Mouse (Mus musculus): ENCODE data around the gene Ankrd37. TPM values are rescaled to one million over a fixed set of nuclear protein-coding genes. Genes with fewer than 3 reads are reported as not detected.

Ankrd37 gene
- 39.4 and 49.1 TPM in 2 replicates for total RNA-seq (2014; fragmentation: Nextera tagmentation)
- 90.4 and 110 TPM in 2 replicates for total RNA-seq (2017)
- 11.9 and 15.2 TPM in 2 replicates for polyA plus RNA-seq (2012)

DNA sequence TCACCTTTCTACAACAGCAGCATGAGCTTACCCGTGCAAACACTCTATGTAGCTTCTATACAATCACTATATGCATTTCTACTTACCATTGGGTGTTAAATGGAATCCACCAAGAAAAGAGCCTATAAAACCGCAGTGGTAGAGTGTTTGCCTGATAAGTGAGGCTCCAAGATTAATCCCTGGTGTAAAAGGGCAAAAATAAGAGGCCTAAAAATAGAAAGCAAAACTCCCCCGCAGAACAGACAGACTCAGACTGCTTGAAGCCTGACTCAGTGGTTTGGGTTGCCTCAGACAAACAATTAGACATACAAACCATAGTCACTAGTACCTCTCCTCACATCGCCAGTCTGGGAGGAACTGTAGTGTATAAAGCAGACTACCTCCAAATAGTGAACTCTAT, at the start of gene Ankrd37:
Gene Ankrd37 (minus strand): TSS at position 112 of the 400 bp plus-strand sequence.
- peaks cover under 1% of the 10 kb centered on the region; the same call in 1 of the 2 replicates for H3K27me3 ChIP-seq (ENCODE audit: insufficient read depth, low read length)
- no peaks in the 10 kb centered on the region; the same call in 1 of the 2 replicates for H3K9me3 ChIP-seq (replicated peaks)
- no peaks in the 10 kb centered on the region for H3K36me3 ChIP-seq (replicated peaks)
- no peak for DNase-seq (ENCODE audit: low spot score)
- TF ChIP-seq TAL1 (conservative IDR thresholded peaks at IDR 0.05; ENCODE audit: low read depth, low read length) (no peak), GATA2 (IDR thresholded peaks at IDR 0.05; ENCODE audit: borderline replicate concordance, low read depth, low read length) (no peak), GATA1 (IDR thresholded peaks at IDR 0.05; ENCODE audit: borderline replicate concordance, low read length) (no peak), CTCF (IDR thresholded peaks at IDR 0.05; ENCODE audit: low read depth, low read length) (no peak), POLR2AphosphoS5 (IDR thresholded peaks at IDR 0.05; ENCODE audit: insufficient replicate concordance, low read depth, low read length) (no peak)
- ATAC-seq (ENCODE audit: extremely low read depth, insufficient number of reproducible peaks, low FRiP score, poor library complexity, severe bottlenecking) = no peak; the same call in 1 of the 2 replicates
- H3K4me1 ChIP-seq (ENCODE audit: insufficient read depth, low read depth, low read length) = peaks cover 35% of the 10 kb centered on the region
- no peak within 1 kb of the TSS; the same call in 1 of the 2 replicates for H3K4me3 ChIP-seq (ENCODE audit: low read depth, low read length)

DNA sequence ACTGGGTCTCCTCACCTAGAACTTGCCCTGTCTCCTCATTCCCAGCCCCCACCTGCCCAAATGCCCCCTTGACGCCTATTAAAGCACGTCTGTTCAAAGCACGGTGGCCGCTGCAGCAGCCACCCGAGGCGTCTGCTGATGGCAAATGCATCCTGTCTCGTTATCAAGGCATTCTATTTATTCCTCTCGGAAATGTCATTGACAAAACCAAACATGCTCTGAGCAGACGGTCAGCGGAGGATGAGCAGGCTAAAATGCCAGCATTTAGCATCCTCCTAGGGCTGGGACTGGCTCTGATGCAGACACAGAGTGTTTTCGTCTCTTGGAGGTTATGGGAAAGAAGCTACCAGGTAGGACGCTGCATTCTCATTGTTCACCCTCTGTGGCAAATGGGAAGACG, 34.8 kb upstream of the Ankrd37 start:
- peaks cover 86% of the 10 kb centered on the region for H3K36me3 ChIP-seq (replicated peaks)

DNA sequence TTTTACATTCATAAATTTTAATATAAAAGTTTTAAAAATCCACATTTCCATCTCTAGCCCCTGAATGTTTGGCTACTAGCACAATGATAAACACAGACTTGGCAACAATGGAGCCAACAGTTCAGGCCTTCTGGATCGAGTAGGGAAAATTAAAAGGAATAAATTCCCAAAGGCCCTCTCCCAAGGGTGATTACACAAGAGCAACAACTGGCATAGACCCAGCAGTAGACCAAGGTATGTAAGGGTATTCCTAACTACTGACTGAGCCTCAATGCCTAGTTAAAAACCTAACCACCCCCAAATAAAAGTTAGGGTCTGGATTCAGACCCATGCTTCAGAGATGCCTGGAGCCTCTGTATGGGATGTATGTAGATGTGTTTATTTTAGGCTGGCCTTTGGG, 34.2 kb upstream of the Ankrd37 start:
- Histone ChIP-seq H3K9me3 (replicated peaks) (no peaks in the 10 kb centered on the region), H3K36me3 (replicated peaks) (peaks cover 86% of the 10 kb centered on the region), H3K4me3 (ENCODE audit: low read depth, low read length) (no peak overlapping the region), H3K27me3 (ENCODE audit: insufficient read depth, low read length) (no peaks in the 10 kb centered on the region), H3K4me1 (ENCODE audit: insufficient read depth, low read depth, low read length) (no peaks in the 10 kb centered on the region)
- ATAC-seq (ENCODE audit: extremely low read depth, insufficient number of reproducible peaks, low FRiP score, poor library complexity, severe bottlenecking) (no peak), DNase-seq (ENCODE audit: low spot score) (no peak)
- TF ChIP-seq TAL1 (conservative IDR thresholded peaks at IDR 0.05; ENCODE audit: low read depth, low read length) (no peak), GATA2 (IDR thresholded peaks at IDR 0.05; ENCODE audit: borderline replicate concordance, low read depth, low read length) (no peak), GATA1 (IDR thresholded peaks at IDR 0.05; ENCODE audit: borderline replicate concordance, low read length) (no peak), POLR2AphosphoS5 (IDR thresholded peaks at IDR 0.05; ENCODE audit: insufficient replicate concordance, low read depth, low read length) (no peak), CTCF (IDR thresholded peaks at IDR 0.05; ENCODE audit: low read depth, low read length) (no peak)

More for the DNA sequence above, 34.8 kb upstream of the Ankrd37 start:
- Histone ChIP-seq H3K4me3 (ENCODE audit: low read depth, low read length) (no peak overlapping the region), H3K9me3 (replicated peaks) (no peaks in the 10 kb centered on the region), H3K4me1 (ENCODE audit: insufficient read depth, low read depth, low read length) (no peaks in the 10 kb centered on the region), H3K27me3 (ENCODE audit: insufficient read depth, low read length) (no peaks in the 10 kb centered on the region)
- no peak for TF ChIP-seq GATA2 (IDR thresholded peaks at IDR 0.05; ENCODE audit: borderline replicate concordance, low read depth, low read length)
- no peak for TF ChIP-seq POLR2AphosphoS5 (IDR thresholded peaks at IDR 0.05; ENCODE audit: insufficient replicate concordance, low read depth, low read length)
- TF ChIP-seq TAL1 (conservative IDR thresholded peaks at IDR 0.05; ENCODE audit: low read depth, low read length) = no peak
- TF ChIP-seq CTCF (IDR thresholded peaks at IDR 0.05; ENCODE audit: low read depth, low read length) = no peak
- TF ChIP-seq GATA1 (IDR thresholded peaks at IDR 0.05; ENCODE audit: borderline replicate concordance, low read length) = no peak
- ATAC-seq (ENCODE audit: extremely low read depth, insufficient number of reproducible peaks, low FRiP score, poor library complexity, severe bottlenecking) (no peak), DNase-seq (ENCODE audit: low spot score) (no peak)

DNA sequence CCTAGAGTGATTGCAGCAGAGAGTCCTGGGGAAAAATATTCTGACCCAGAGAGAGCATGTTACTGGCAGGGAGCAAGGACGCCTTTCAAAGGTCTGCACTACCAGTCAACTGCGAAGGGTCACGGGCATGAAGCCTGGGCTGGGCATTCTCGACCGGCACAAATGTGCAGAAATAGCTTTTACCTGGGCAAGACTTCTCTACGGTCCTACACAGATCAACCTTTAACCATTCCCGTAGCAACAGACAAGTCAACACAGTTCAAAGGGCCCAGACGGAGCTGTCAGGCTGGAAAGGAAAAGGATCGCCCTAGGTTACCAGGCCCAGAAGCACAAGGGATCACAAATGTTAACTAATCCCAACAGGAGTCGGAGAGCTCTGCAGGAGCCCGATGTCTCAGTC, 30.7 kb upstream of the Ankrd37 start:
- H3K36me3 ChIP-seq (replicated peaks) = peaks cover 83% of the 10 kb centered on the region
- TF ChIP-seq POLR2AphosphoS5 (IDR thresholded peaks at IDR 0.05; ENCODE audit: insufficient replicate concordance, low read depth, low read length) = no peak
- no peaks in the 10 kb centered on the region for H3K9me3 ChIP-seq (replicated peaks)

DNA sequence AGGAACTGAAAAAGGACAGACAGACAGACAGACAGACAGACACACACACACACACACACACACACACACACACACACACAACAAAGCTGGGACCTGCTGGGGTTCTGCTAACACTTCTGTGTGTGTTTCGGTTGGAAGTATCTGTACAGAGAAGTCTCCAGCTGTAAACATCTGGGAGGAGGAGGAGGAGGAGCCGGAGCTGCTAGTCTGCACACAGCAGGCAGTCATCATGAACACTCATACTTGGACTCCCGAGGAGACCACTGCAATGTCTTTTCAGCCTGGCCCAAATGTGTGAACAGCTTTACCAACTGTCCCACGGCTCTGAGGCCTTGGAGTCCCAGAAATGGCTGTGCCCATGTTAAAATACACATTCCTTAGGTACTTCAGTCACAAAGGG, 18.9 kb upstream of the Ankrd37 start:
- Histone ChIP-seq H3K4me3 (ENCODE audit: low read depth, low read length) (no peak overlapping the region), H3K27me3 (ENCODE audit: insufficient read depth, low read length) (no peaks in the 10 kb centered on the region), H3K36me3 (replicated peaks) (peaks cover 35% of the 10 kb centered on the region), H3K4me1 (ENCODE audit: insufficient read depth, low read depth, low read length) (no peaks in the 10 kb centered on the region), H3K9me3 (replicated peaks) (no peaks in the 10 kb centered on the region)
- TF ChIP-seq GATA1 (IDR thresholded peaks at IDR 0.05; ENCODE audit: borderline replicate concordance, low read length) (no peak), GATA2 (IDR thresholded peaks at IDR 0.05; ENCODE audit: borderline replicate concordance, low read depth, low read length) (no peak), POLR2AphosphoS5 (IDR thresholded peaks at IDR 0.05; ENCODE audit: insufficient replicate concordance, low read depth, low read length) (no peak), TAL1 (conservative IDR thresholded peaks at IDR 0.05; ENCODE audit: low read depth, low read length) (no peak), CTCF (IDR thresholded peaks at IDR 0.05; ENCODE audit: low read depth, low read length) (no peak)
- ATAC-seq (ENCODE audit: extremely low read depth, insufficient number of reproducible peaks, low FRiP score, poor library complexity, severe bottlenecking) (no peak), DNase-seq (ENCODE audit: low spot score) (no peak)

More for the DNA sequence above, 30.7 kb upstream of the Ankrd37 start:
- DNase-seq (ENCODE audit: low spot score) (no peak), ATAC-seq (ENCODE audit: extremely low read depth, insufficient number of reproducible peaks, low FRiP score, poor library complexity, severe bottlenecking) (no peak)
- Histone ChIP-seq H3K27me3 (ENCODE audit: insufficient read depth, low read length) (no peaks in the 10 kb centered on the region), H3K4me1 (ENCODE audit: insufficient read depth, low read depth, low read length) (no peaks in the 10 kb centered on the region), H3K4me3 (ENCODE audit: low read depth, low read length) (no peak overlapping the region)

DNA sequence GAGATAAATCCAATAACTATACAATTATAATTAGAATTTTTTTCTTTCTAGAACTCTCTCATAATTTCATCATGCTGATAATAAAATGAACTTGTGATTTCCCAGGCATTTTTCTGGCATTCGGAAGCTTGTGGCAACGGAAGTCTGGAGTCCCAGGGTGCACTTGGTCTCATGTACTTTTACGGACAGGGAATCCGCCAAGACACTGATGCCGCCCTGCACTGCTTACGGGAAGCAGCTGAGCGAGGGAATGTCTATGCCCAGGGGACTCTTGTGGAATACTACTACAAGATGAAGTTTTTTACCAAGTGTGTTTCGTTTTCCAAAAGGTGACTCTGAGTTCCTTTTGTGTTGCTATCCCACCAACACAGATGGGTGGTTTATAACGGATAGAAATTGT, 17.3 kb upstream of the Ankrd37 start:
- DNase-seq (ENCODE audit: low spot score) = no peak
- TF ChIP-seq CTCF (IDR thresholded peaks at IDR 0.05; ENCODE audit: low read depth, low read length) (no peak), GATA1 (IDR thresholded peaks at IDR 0.05; ENCODE audit: borderline replicate concordance, low read length) (no peak), GATA2 (IDR thresholded peaks at IDR 0.05; ENCODE audit: borderline replicate concordance, low read depth, low read length) (no peak), POLR2AphosphoS5 (IDR thresholded peaks at IDR 0.05; ENCODE audit: insufficient replicate concordance, low read depth, low read length) (no peak), TAL1 (conservative IDR thresholded peaks at IDR 0.05; ENCODE audit: low read depth, low read length) (no peak)
- no peak for ATAC-seq (ENCODE audit: extremely low read depth, insufficient number of reproducible peaks, low FRiP score, poor library complexity, severe bottlenecking)
- H3K27me3 ChIP-seq (ENCODE audit: insufficient read depth, low read length) = no peaks in the 10 kb centered on the region
- H3K4me1 ChIP-seq (ENCODE audit: insufficient read depth, low read depth, low read length) = no peaks in the 10 kb centered on the region
- no peak overlapping the region for H3K4me3 ChIP-seq (ENCODE audit: low read depth, low read length)
- no peaks in the 10 kb centered on the region for H3K9me3 ChIP-seq (replicated peaks)
- H3K36me3 ChIP-seq (replicated peaks) = peaks cover 32% of the 10 kb centered on the region
